Mouse (Mus musculus) heart, embryonic 11.5 days (tissue): Measurements from ENCODE around the gene Limk2. TPM values are rescaled to one million over a fixed set of nuclear protein-coding genes. Genes with fewer than 3 reads are reported as not detected.

Experiments
- ATAC-seq: fragments of 200-750 bp; cut with Nextera tagmentation; replicated peaks from 2 replicates; pipeline ENCODE4 v1.8.0; 2017; ENCODE audit warnings: moderate library complexity; ENCODE audit not compliant: insufficient number of reproducible peaks, low FRiP score, low TSS enrichment
- H3K27ac ChIP-seq: fragments of 300-500 bp; sonication (generic); 2 replicates; pipeline ENCODE4 v1.5.1; 2014; ENCODE audit warnings: mild to moderate bottlenecking, low read depth, low read length
- H3K27me3 ChIP-seq: fragments of 300-500 bp; sonication (generic); 2 replicates; pipeline ENCODE4 v1.6.1; 2014; ENCODE audit warnings: mild to moderate bottlenecking, low read length, mixed read lengths; ENCODE audit not compliant: control insufficient read depth, insufficient read depth
- H3K36me3 ChIP-seq: fragments of 300-500 bp; sonication (generic); 2 replicates; pipeline ENCODE4 v1.6.1; 2014; ENCODE audit warnings: mild to moderate bottlenecking, low read length, moderate library complexity, mixed read lengths; ENCODE audit not compliant: control insufficient read depth, insufficient read depth
- H3K4me1 ChIP-seq: fragments of 300-500 bp; sonication (generic); 2 replicates; pipeline ENCODE4 v1.6.1; 2014; ENCODE audit warnings: low read length; ENCODE audit not compliant: control insufficient read depth, insufficient read depth
- H3K4me2 ChIP-seq: fragments of 300-500 bp; sonication (generic); 2 replicates; pipeline ENCODE4 v1.6.1; 2014; ENCODE audit warnings: mild to moderate bottlenecking, moderate library complexity
- H3K4me3 ChIP-seq: fragments of 300-500 bp; sonication (generic); 2 replicates; pipeline ENCODE4 v1.5.1; 2014; ENCODE audit warnings: low read depth, low read length
- H3K9ac ChIP-seq: fragments of 300-500 bp; sonication (generic); 2 replicates; pipeline ENCODE4 v1.6.1; 2014; ENCODE audit warnings: mild to moderate bottlenecking, low read depth, low read length, moderate library complexity
- H3K9me3 ChIP-seq: fragments of 300-500 bp; sonication (generic); replicated peaks from 2 replicates; pipeline ENCODE4 v1.6.1; 2016; ENCODE audit warnings: low read length; ENCODE audit not compliant: control insufficient read depth
- WGBS: fragments of 180-500 bp; shearing (Covaris S2); extraction: QIAGEN DNeasy Blood & Tissue Kit; methylation state at CpG from one replicate; pipeline ENCODE4 v1.1.7; 2014; ENCODE audit not compliant: insufficient replicate concordance; 5-methylcytosine and 5-hydroxymethylcytosine counted together
- polyA plus RNA-seq: library from polyadenylated mRNA; unstranded; fragments of >200 nt; fragmentation: Nextera tagmentation; extraction: Ambion mirVana; gene quantifications from 2 replicates; pipeline ENCODE4 v1.2.1, GENCODE M21; 2014

Gene Limk2
- polyA plus RNA-seq, 1 experiment from 2014 or later, result 61.8 TPM

- 73% methylated on average over 5 of the region's 5 CpGs for WGBS
- no peaks in the 10 kb centered on the region for H3K9me3 ChIP-seq
- no peak overlapping the region for H3K9ac ChIP-seq
- no peaks in the 10 kb centered on the region for H3K27me3 ChIP-seq
- no peak overlapping the region for H3K4me2 ChIP-seq
- ATAC-seq, result no peak
- peaks cover 11% of the 10 kb centered on the region; the same call in 1 of the 2 replicates for H3K36me3 ChIP-seq
- H3K4me1 ChIP-seq, result peaks cover 16% of the 10 kb centered on the region
- no peak overlapping the region for H3K4me3 ChIP-seq
- H3K27ac ChIP-seq, result no peak overlapping the region
Observed at GRCm38 (mm10) chr11:3341476-3341875, 67.5 kb downstream of the Limk2 start.

GRCm38 (mm10) chr11:3337961-3338360 is 71.0 kb downstream of the Limk2 start:
- Histone ChIP-seq H3K36me3 (no peaks in the 10 kb centered on the region), H3K4me3 (no peak overlapping the region), H3K9ac (peak overlapping the region; percentile 58; the same call in 1 of the 2 replicates), H3K27ac (peak overlapping the region; percentile 85), H3K27me3 (no peaks in the 10 kb centered on the region), H3K9me3 (no peaks in the 10 kb centered on the region), H3K4me2 (no peak overlapping the region), H3K4me1 (peaks cover 26% of the 10 kb centered on the region)
- ATAC-seq, result no peak; the same call in 1 of the 2 replicates
- WGBS, result 50% methylated on average over 5 of the region's 5 CpGs

- WGBS, result 6% methylated on average over 12 of the region's 12 CpGs
- H3K36me3 ChIP-seq, result no peaks in the 10 kb centered on the region
- no peaks in the 10 kb centered on the region for H3K27me3 ChIP-seq
- H3K27ac ChIP-seq, result peak overlapping the region; percentile 85
- H3K4me1 ChIP-seq, result peaks cover 26% of the 10 kb centered on the region
- ATAC-seq, result peak; percentile 65
- H3K4me2 ChIP-seq, result no peak overlapping the region
- no peaks in the 10 kb centered on the region for H3K9me3 ChIP-seq
- no peak overlapping the region for H3K4me3 ChIP-seq
- peak overlapping the region; percentile 58 for H3K9ac ChIP-seq
Observed at GRCm38 (mm10) chr11:3337173-3337955, 71.6 kb downstream of the Limk2 start.

GRCm38 (mm10) chr11:3336602-3337001 is 72.4 kb downstream of the Limk2 start:
- WGBS, result 73% methylated on average over 3 of the region's 3 CpGs
- H3K4me1 ChIP-seq, result peaks cover 29% of the 10 kb centered on the region
- no peaks in the 10 kb centered on the region for H3K36me3 ChIP-seq
- ATAC-seq, result no peak
- H3K27ac ChIP-seq, result peak overlapping the region; percentile 85
- H3K9ac ChIP-seq, result no peak overlapping the region
- H3K4me3 ChIP-seq, result no peak overlapping the region
- H3K4me2 ChIP-seq, result no peak overlapping the region
- no peaks in the 10 kb centered on the region for H3K9me3 ChIP-seq
- no peaks in the 10 kb centered on the region for H3K27me3 ChIP-seq

- no peaks in the 10 kb centered on the region for H3K9me3 ChIP-seq
- H3K27me3 ChIP-seq, result no peaks in the 10 kb centered on the region
- H3K4me2 ChIP-seq, result no peak overlapping the region
- ATAC-seq, result no peak
- H3K4me1 ChIP-seq, result peaks cover 31% of the 10 kb centered on the region
- no peak overlapping the region for H3K9ac ChIP-seq
- H3K4me3 ChIP-seq, result no peak overlapping the region
- H3K36me3 ChIP-seq, result no peaks in the 10 kb centered on the region
- 25% methylated on average over 11 of the region's 11 CpGs for WGBS
- 0 out of 2 replicates have a peak overlapping the region, but pooled peaks have one; percentile 1 for H3K27ac ChIP-seq
Observed at GRCm38 (mm10) chr11:3335651-3336216, 73.3 kb downstream of the Limk2 start.

GRCm38 (mm10) chr11:3334711-3335316 is 74.2 kb downstream of the Limk2 start:
- Histone ChIP-seq H3K4me2 (no peak overlapping the region), H3K27ac (no peak overlapping the region), H3K36me3 (no peaks in the 10 kb centered on the region), H3K27me3 (no peaks in the 10 kb centered on the region), H3K9me3 (no peaks in the 10 kb centered on the region), H3K4me1 (peaks cover 36% of the 10 kb centered on the region), H3K9ac (no peak overlapping the region), H3K4me3 (no peak overlapping the region)
- ATAC-seq, result no peak
- WGBS, result 16% methylated on average over 9 of the region's 9 CpGs

GRCm38 (mm10) chr11:3334141-3334710 is 74.8 kb downstream of the Limk2 start:
- Histone ChIP-seq H3K27me3 (no peaks in the 10 kb centered on the region), H3K36me3 (no peaks in the 10 kb centered on the region), H3K9ac (no peak overlapping the region), H3K4me2 (no peak overlapping the region), H3K4me1 (peaks cover 36% of the 10 kb centered on the region), H3K27ac (no peak overlapping the region), H3K4me3 (no peak overlapping the region), H3K9me3 (no peaks in the 10 kb centered on the region)
- WGBS, result 84% methylated on average over 11 of the region's 11 CpGs
- ATAC-seq, result no peak

GRCm38 (mm10) chr11:3333111-3333695 is 75.8 kb downstream of the Limk2 start:
- no peak for ATAC-seq
- Histone ChIP-seq H3K9ac (no peak overlapping the region), H3K36me3 (no peaks in the 10 kb centered on the region), H3K9me3 (no peaks in the 10 kb centered on the region), H3K4me3 (no peak overlapping the region), H3K27me3 (no peaks in the 10 kb centered on the region), H3K4me2 (no peak overlapping the region), H3K4me1 (peaks cover 40% of the 10 kb centered on the region), H3K27ac (no peak overlapping the region)
- WGBS, result 81% methylated on average over 11 of the region's 11 CpGs
